Mouse (Mus musculus) stomach, embryonic 14.5 days (tissue): ENCODE data around the gene Atrip. TPM values are rescaled to one million over a fixed set of nuclear protein-coding genes. Genes with fewer than 3 reads are reported as not detected.

Experiments
- ATAC-seq: fragments of 200-750 bp; cut with Nextera tagmentation; 2 replicates; pipeline ENCODE4 v1.8.0; 2017; ENCODE audit warnings: low read depth, moderate TSS enrichment; ENCODE audit not compliant: insufficient number of reproducible peaks, insufficient read depth, low FRiP score
- H3K27ac ChIP-seq: fragments of 300-500 bp; sonication (generic); 2 replicates; pipeline ENCODE4 v1.5.1; 2014; ENCODE audit warnings: mild to moderate bottlenecking, low read length, moderate library complexity, mixed read lengths
- H3K27me3 ChIP-seq: fragments of 300-500 bp; sonication (generic); 2 replicates; pipeline ENCODE4 v1.6.1; 2014; ENCODE audit warnings: low read length, control low read depth, mixed read lengths; ENCODE audit not compliant: control insufficient read depth, insufficient read depth
- H3K36me3 ChIP-seq: fragments of 300-500 bp; sonication (generic); 2 replicates; pipeline ENCODE4 v1.6.1; 2014; ENCODE audit warnings: mild to moderate bottlenecking, control low read depth, low read length, moderate library complexity, mixed read lengths; ENCODE audit not compliant: control insufficient read depth, insufficient read depth
- H3K4me1 ChIP-seq: fragments of 300-500 bp; sonication (generic); 2 replicates; pipeline ENCODE4 v1.6.1; 2014; ENCODE audit warnings: low read length, control low read depth, mixed read lengths; ENCODE audit not compliant: control insufficient read depth, insufficient read depth
- H3K4me2 ChIP-seq: fragments of 300-500 bp; sonication (generic); replicated peaks from 2 replicates; pipeline ENCODE4 v1.6.1; 2014; ENCODE audit warnings: low read depth, low read length, control low read depth
- H3K4me3 ChIP-seq: fragments of 300-500 bp; sonication (generic); 2 replicates; pipeline ENCODE4 v1.5.1; 2014; ENCODE audit warnings: low read depth, low read length, control low read depth
- H3K9ac ChIP-seq: fragments of 300-500 bp; sonication (generic); replicated peaks from 2 replicates; pipeline ENCODE4 v1.6.1; 2014; ENCODE audit warnings: low read depth, mild to moderate bottlenecking, control low read depth, low read length, moderate library complexity, mixed read lengths
- H3K9me3 ChIP-seq: fragments of 300-500 bp; sonication (generic); 2 replicates; pipeline ENCODE4 v1.6.1; 2016; ENCODE audit warnings: low read depth, low read length, control low read depth; ENCODE audit not compliant: control insufficient read depth
- WGBS: fragments of 180-500 bp; shearing (Covaris S2); extraction: QIAGEN DNeasy Blood & Tissue Kit; methylation state at CpG from one replicate; pipeline ENCODE4 v1.1.7; 2014; 5-methylcytosine and 5-hydroxymethylcytosine counted together
- polyA plus RNA-seq: library from polyadenylated mRNA; unstranded; fragments of >200 nt; fragmentation: Nextera tagmentation; extraction: Ambion mirVana; gene quantifications from 2 replicates; pipeline ENCODE4 v1.2.1, GENCODE M21; 2014

Gene Atrip
- polyA plus RNA-seq, 1 experiment from 2014 or later = 27.2 TPM

DNA sequence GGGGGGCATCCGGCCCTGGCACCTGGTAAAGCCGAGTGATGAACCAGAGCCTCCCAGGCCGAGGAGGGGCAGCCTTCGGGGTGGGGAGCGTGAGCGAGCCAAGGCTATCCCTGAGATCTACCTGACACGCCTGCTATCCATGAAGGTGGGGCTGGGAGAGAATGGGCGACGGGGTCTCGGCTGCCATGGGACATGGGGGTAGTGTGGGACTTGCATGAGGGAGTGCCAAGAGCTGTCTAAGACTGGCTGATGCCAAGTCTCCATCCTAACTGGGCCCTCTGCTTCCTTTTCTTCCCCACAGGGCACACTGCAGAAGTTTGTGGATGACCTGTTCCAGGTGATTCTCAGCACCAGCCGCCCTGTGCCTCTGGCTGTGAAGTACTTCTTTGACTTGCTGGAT, 40.4 kb upstream of the Atrip start:
- no peak for ATAC-seq
- H3K9me3 ChIP-seq = no peaks in the 10 kb centered on the region
- no peak overlapping the region for H3K27ac ChIP-seq
- H3K4me1 ChIP-seq = no peaks in the 10 kb centered on the region
- H3K27me3 ChIP-seq = no peaks in the 10 kb centered on the region
- no peak overlapping the region for H3K4me3 ChIP-seq
- WGBS = 94% methylated on average over 11 of the region's 11 CpGs
- peaks cover 84% of the 10 kb centered on the region for H3K36me3 ChIP-seq
- no peak overlapping the region for H3K4me2 ChIP-seq
- no peak overlapping the region for H3K9ac ChIP-seq

DNA sequence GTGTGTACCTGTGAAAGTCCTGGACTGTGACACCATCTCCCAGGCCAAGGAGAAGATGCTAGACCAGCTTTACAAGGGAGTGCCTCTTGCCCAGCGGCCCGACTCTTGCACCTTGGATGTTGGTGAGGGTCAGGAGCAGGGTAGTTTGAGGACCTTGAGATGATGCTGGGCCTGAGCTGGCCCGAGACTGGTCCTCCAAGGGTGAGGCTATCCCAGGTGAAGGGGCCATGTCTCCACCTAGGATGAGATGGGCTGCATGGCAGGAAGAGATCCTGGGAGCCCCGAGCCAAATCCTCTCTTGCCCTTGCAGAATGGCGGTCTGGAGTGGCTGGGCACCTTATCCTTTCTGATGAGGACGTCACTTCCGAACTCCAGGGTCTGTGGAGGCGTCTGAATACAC, 39.4 kb upstream of the Atrip start:
- Histone ChIP-seq H3K9ac (no peak overlapping the region), H3K27ac (no peak overlapping the region), H3K36me3 (peaks cover 89% of the 10 kb centered on the region), H3K27me3 (no peaks in the 10 kb centered on the region), H3K4me3 (no peak overlapping the region), H3K9me3 (no peaks in the 10 kb centered on the region), H3K4me1 (no peaks in the 10 kb centered on the region), H3K4me2 (no peak overlapping the region)
- no peak for ATAC-seq
- 89% methylated on average over 8 of the region's 8 CpGs for WGBS

DNA sequence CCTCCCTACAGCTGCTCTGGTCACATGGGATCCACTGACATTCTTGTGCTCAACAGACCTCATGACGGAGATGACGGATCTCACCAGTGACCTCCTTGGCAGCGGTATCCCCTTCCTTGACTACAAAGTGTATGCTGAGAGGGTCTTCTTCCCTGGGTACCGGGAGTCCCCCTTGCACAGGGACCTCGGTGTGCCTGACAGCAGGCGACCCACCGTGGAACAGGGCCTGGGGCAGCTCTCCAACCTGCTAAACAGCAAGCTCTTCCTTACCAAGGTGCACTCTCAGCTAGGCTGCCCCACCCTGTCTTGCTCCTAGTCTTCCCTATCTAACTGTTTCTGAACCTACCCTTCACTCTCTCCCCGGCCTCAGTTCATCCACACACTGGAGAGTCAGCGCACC, 37.7 kb upstream of the Atrip start:
- no peak overlapping the region for H3K9ac ChIP-seq
- no peaks in the 10 kb centered on the region for H3K9me3 ChIP-seq
- H3K4me3 ChIP-seq = no peak overlapping the region
- no peak for ATAC-seq
- H3K36me3 ChIP-seq = peaks cover 82% of the 10 kb centered on the region
- H3K27ac ChIP-seq = no peak overlapping the region
- H3K4me1 ChIP-seq = no peaks in the 10 kb centered on the region
- 90% methylated on average over 9 of the region's 9 CpGs for WGBS
- H3K4me2 ChIP-seq = no peak overlapping the region
- H3K27me3 ChIP-seq = no peaks in the 10 kb centered on the region

DNA sequence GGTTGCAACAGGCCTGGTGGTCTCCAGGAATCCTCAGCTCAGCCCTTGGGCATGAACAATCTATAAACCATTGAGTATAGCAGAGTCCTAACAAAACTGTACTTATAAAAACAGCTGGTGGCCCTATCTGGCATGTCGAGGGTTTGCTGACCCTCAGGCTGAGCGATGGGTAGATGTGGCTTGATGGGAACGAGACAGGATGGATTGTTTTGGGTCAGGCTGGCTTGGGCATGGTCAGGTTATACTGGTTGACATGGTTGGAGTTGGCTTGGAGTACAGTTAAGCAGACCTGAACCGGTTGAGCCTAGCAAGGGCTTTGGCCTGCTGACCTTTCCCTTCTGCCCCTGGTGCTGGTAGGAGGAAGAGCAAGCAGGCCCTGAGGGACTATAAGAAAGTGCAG, 37.2 kb upstream of the Atrip start:
- Histone ChIP-seq H3K4me3 (no peak overlapping the region), H3K4me1 (no peaks in the 10 kb centered on the region), H3K9ac (no peak overlapping the region), H3K9me3 (no peaks in the 10 kb centered on the region), H3K4me2 (no peak overlapping the region), H3K27ac (no peak overlapping the region), H3K27me3 (no peaks in the 10 kb centered on the region), H3K36me3 (peaks cover 82% of the 10 kb centered on the region)
- 87% methylated on average over 4 of the region's 4 CpGs for WGBS
- ATAC-seq = no peak

DNA sequence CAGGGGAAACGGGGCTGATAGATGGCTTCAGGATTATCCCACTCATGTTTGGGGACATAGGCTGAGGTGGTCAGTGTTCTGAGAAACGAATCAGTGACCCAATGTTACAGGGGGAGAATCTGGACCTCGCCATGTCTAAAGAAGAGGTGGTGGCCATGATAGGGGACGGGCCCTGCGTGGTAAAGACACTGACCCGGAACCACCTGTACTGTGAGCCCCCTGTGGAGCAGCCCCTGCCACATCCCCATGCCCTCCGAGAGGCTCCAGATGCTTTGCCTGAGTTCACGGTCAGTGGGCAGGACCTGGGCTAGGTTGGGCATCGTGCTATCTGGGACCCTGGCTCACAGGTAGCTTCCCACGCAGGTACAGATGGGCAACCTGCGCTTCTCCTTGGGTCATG, 36.3 kb upstream of the Atrip start:
- Histone ChIP-seq H3K4me1 (no peaks in the 10 kb centered on the region), H3K27me3 (no peaks in the 10 kb centered on the region), H3K27ac (no peak overlapping the region), H3K9me3 (no peaks in the 10 kb centered on the region), H3K9ac (no peak overlapping the region), H3K4me3 (no peak overlapping the region), H3K36me3 (peaks cover 82% of the 10 kb centered on the region), H3K4me2 (no peak overlapping the region)
- no peak for ATAC-seq
- WGBS = 90% methylated on average over 11 of the region's 11 CpGs

DNA sequence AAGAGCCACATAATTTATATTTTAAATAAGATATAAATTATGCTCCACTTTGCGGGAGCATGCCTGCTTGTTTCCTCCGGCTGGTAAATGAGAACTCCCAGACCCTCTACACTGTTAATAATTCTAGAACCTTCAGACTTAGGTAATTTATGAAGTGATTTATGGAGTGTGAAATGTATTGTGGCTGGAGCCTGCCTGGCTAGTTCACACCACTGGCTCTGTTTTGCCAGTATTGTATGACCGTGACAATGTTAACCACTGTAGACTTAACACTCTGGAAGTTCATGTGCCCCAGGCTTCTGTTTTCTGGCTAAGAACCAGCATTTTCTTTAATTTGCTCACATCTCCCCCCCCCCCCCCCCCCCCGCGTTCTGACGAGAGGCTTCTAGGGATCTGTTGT, 33.4 kb upstream of the Atrip start:
- ATAC-seq = no peak
- H3K4me2 ChIP-seq = no peak overlapping the region
- no peak overlapping the region for H3K27ac ChIP-seq

DNA sequence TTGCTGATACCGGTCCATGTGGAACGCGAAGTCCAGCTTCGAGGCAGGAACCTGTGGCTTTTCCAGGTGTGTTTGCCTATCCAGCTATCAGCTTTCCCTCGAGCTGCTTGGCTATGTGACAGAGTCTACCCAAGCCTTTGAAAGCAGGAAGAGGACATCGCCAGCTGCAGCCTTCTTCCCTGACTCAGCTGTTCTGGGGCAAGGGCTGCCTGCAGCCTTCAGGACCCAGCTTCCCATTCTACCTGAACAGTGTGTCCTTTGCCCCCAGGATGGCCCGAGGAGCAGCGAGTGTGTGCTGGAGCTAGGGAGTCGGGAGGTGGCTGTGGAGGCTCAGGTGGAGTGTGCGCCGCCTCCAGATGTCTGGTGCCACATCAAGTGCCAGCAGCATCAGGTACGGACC, 31.7 kb upstream of the Atrip start:
- Histone ChIP-seq H3K9me3 (no peaks in the 10 kb centered on the region), H3K27me3 (no peaks in the 10 kb centered on the region), H3K36me3 (peaks cover 69% of the 10 kb centered on the region), H3K4me3 (no peak overlapping the region), H3K4me2 (no peak overlapping the region), H3K27ac (no peak overlapping the region), H3K9ac (no peak overlapping the region), H3K4me1 (0 out of 2 replicates have a peak, but pooled peaks cover 4% of the 10 kb centered on the region)
- no peak for ATAC-seq
- WGBS = 94% methylated on average over 12 of the region's 12 CpGs

More for the DNA sequence above, 33.4 kb upstream of the Atrip start:
- no peak overlapping the region for H3K4me3 ChIP-seq
- H3K9me3 ChIP-seq = no peaks in the 10 kb centered on the region
- no peaks in the 10 kb centered on the region for H3K27me3 ChIP-seq
- peaks cover 77% of the 10 kb centered on the region for H3K36me3 ChIP-seq
- no peak overlapping the region for H3K9ac ChIP-seq
- H3K4me1 ChIP-seq = 0 out of 2 replicates have a peak, but pooled peaks cover 4% of the 10 kb centered on the region
- WGBS = 57% methylated on average over 6 of the region's 6 CpGs

DNA sequence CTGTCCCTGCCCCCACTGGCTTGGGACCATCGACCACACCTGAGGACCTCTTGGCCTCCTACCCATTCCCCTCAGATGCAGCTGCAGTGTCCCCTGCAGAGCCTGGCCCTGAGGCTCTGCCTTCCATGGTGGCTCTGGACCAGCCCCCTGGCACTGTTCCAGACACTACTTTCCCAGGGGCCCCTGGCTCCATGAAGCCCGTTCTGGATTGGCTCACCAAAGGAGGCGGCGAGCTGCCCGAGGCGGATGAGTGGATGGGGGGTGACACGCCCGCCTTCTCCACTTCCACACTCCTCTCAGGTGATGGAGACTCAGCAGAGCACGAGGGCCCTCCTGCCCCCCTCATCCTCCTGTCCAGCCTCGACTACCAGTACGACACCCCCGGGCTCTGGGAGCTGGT, 31.1 kb upstream of the Atrip start:
- ATAC-seq = no peak
- Histone ChIP-seq H3K9me3 (no peaks in the 10 kb centered on the region), H3K4me3 (no peak overlapping the region), H3K36me3 (peaks cover 67% of the 10 kb centered on the region), H3K4me2 (no peak overlapping the region), H3K27me3 (no peaks in the 10 kb centered on the region), H3K4me1 (peaks cover 6% of the 10 kb centered on the region; the same call in 1 of the 2 replicates), H3K27ac (no peak overlapping the region), H3K9ac (no peak overlapping the region)
- WGBS = 80% methylated on average over 12 of the region's 12 CpGs

DNA sequence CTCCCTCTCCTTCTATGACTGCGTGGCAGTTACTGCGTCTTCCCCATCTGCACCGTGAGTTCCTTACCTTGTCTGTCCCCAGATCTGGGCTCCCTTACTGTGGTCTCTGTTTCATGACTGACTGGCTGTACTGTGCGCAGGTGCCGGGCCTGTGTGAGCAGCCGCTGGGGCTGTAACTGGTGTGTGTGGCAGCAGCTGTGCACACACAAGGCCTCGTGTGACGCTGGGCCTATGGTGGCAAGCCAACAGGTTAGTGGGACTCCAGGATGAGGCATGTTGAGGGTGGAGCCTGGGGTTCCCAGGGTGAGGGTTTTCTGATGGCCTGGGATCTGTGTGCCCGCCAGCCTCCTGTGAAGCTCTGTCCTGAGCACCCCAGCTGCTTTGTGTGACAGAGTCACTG, 30.2 kb upstream of the Atrip start:
- no peak for ATAC-seq
- Histone ChIP-seq H3K4me3 (no peak overlapping the region), H3K27me3 (no peaks in the 10 kb centered on the region), H3K4me2 (no peak overlapping the region), H3K27ac (no peak overlapping the region), H3K9me3 (no peaks in the 10 kb centered on the region), H3K36me3 (peaks cover 68% of the 10 kb centered on the region), H3K4me1 (peaks cover 15% of the 10 kb centered on the region; the same call in 1 of the 2 replicates), H3K9ac (no peak overlapping the region)
- WGBS = 91% methylated on average over 9 of the region's 9 CpGs
